Mouse (Mus musculus) G1E (cell line): Measurements from ENCODE around the gene Plcb4.

Source experiments
- CTCF ChIP-seq: IDR thresholded peaks from 2 replicates; pipeline ENCODE4 v1.5.1; 2012; ENCODE audit warnings: low read depth, low read length, inconsistent platforms, mixed read lengths
- TAL1 ChIP-seq: conservative IDR thresholded peaks from 2 replicates; pipeline ENCODE4 v1.6.1; 2012; ENCODE audit warnings: low read depth, low read length, inconsistent platforms, mixed read lengths

- TF ChIP-seq CTCF (no peak), TAL1 (no peak)
Measured at GRCm38 (mm10) chr2:135686692-135687091, 27.9 kb downstream of the Plcb4 start.
